Mouse (Mus musculus) liver, adult 2 months (tissue): Measurements from ENCODE around the gene Etfbkmt.

Source experiments
- CTCF ChIP-seq: fragments of 200-500 bp; IDR thresholded peaks from 2 replicates; pipeline ENCODE4 v1.5.1; 2011; ENCODE audit warnings: low read depth, low read length, control low read depth
- POLR2A ChIP-seq: fragments of 200-500 bp; IDR thresholded peaks from 2 replicates; pipeline ENCODE4 v1.6.1; 2011; ENCODE audit warnings: low read length, control low read depth; ENCODE audit not compliant: insufficient read depth; ENCODE audit errors: extremely low read depth

DNA sequence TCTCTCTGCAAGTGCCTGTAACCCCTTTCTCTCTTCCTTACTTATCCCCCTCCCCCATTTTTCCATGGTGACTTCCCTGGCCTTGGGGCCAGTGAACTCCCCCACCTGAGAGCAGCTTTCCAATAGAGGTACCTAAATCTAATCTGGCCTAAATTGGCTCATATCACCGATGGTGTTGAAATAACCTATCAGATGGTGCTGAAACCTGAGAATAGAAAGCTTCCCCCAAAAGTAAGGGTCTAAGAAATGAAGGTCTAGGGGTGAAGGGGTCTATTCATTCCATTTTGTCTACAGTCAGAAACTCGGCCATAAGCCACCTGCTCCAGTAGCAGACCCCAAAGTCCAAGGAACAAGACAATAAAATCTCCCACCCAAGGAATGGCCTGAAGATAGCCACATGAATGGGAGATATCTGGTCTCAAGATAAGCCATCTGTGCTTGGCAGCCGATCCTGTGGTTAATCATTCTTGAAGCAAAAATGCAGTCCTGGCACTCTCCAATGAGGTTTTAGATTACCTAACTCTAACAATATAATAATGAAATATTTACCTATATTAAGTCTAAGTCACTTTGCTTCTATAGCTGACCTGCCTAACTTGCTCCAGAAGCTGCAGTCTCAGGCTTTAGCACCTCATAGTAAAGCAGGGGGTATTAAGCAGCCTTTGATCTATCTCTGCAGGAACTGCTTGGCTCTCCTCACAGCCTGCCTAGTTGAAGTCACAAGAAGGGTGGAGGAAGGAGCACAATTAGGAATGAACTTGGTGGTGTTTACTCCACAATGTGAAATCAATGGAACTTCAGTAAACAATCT lies 15.6 kb downstream of the Etfbkmt start:
- no peak for TF ChIP-seq POLR2A
- TF ChIP-seq CTCF, result no peak
